Mouse (Mus musculus): Measurements from ENCODE around the gene Rest. TPM values are rescaled to one million over a fixed set of nuclear protein-coding genes. Genes with fewer than 3 reads are reported as not detected.

The Rest gene
- polyA plus RNA-seq, 1 experiment from 2014 or later = 12.3 TPM

DNA sequence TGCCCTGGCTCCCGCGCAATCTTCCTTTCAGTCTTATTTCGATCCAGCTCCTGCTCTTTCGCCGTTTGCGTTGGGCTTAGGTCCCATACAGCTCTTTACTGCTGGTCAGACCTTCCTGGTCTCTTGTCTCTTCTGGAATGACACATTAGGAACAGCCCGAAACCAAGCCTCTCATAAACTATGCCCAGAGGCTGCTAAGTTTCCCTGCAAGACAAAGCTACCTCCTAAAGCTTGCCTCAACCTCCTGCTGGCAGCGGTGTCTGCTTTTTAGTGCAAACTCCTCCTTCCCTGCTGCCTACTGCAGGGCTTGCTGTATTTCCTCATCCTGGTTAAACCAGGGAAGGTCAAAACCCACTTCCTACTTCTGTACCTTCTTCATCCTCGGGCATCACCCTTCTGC, 15.2 kb upstream of the Rest start:
- Histone ChIP-seq H3K36me3 (no peaks in the 10 kb centered on the region), H3K4me3 (no peak overlapping the region), H3K27me3 (replicated peaks) (no peaks in the 10 kb centered on the region), H3K9ac (no peak overlapping the region), H3K4me2 (no peak overlapping the region), H3K27ac (no peak overlapping the region), H3K4me1 (peaks cover 8% of the 10 kb centered on the region; the same call in 1 of the 2 replicates), H3K9me3 (replicated peaks) (no peaks in the 10 kb centered on the region)
- 54% methylated on average over 9 of the region's 9 CpGs for WGBS (ENCODE audit: insufficient replicate concordance)
- ATAC-seq = no peak

DNA sequence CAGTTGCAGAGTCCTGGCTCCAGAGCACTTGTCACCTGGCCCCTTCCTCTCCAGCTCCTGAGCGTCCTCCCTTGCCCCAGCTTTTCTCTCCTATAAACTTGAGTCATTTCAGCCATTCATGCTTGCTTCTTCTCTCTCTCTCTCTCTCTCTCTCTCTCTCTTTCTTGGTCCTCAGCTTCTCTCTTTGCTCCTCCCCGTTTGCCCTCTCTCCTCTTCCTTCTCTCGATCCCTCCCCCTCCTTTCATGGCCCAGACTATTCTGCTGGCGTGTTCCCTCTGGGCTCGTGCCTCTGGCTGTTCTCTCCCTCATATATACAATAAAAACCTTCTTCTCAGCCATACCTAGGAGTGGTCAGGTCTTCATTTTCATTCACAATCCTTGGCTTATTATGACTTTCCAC, 13.6 kb upstream of the Rest start:
- Histone ChIP-seq H3K4me2 (no peak overlapping the region), H3K27ac (no peak overlapping the region), H3K4me1 (no peaks in the 10 kb centered on the region), H3K36me3 (no peaks in the 10 kb centered on the region), H3K9ac (no peak overlapping the region), H3K9me3 (replicated peaks) (no peaks in the 10 kb centered on the region), H3K4me3 (no peak overlapping the region), H3K27me3 (replicated peaks) (no peaks in the 10 kb centered on the region)
- 33% methylated on average over 5 of the region's 5 CpGs for WGBS (ENCODE audit: insufficient replicate concordance)
- no peak for ATAC-seq

DNA sequence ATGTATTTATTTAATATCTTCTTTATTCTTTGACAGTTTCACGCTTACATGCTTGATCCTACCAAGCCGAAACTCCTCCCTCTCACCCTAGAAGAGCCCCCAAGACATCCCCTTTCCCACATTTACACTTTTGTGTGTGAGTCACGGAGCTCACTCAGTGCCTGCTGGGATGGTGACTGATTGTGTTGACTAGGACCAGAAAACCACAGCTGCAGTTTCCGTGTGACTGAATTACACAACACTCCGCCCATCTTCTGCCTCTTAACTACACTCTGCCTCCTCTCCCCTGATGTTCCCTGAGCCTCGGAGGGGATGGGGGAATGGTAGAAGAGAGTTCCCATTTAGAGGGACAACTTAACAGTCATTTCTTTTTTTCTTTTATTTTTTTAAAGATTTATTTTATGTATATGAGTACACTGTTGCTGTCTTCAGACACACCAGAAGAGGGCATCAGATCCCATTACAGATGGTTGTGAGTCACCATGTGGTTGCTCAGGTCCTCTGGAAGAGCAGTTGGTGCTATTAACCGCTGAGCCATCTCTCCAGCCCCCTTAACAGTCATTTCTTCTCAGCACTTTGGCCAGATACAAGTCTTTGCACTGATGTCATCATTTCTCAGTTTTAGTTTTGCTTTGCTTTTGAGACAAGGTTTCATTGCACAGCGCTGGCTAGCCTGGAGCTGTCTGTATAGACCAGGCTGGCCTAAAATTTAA, 13.0 kb upstream of the Rest start:
- 44% methylated on average over 8 of the region's 8 CpGs for WGBS (ENCODE audit: insufficient replicate concordance)

DNA sequence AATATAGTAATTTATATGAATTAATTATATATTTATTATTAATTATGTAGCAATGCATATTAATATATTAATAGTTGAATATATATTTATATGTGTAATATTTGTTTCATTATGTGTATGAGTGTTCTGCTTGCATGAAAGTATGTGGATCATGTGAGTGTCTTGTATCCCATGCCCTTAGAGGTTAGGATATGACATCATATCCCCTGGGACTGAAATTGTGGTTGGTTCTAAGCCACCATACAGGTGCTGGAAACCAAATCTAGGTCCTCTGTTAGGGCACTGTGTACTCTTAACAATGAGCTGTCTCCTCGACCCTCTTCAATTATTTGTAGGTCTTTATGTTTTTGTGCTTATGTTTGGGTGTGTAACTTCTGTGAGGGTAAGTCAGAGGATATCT, 12.1 kb upstream of the Rest start:
- Histone ChIP-seq H3K4me1 (no peaks in the 10 kb centered on the region), H3K36me3 (no peaks in the 10 kb centered on the region), H3K9me3 (replicated peaks) (no peaks in the 10 kb centered on the region), H3K4me2 (no peak overlapping the region), H3K9ac (no peak overlapping the region), H3K27ac (no peak overlapping the region), H3K4me3 (no peak overlapping the region), H3K27me3 (replicated peaks) (no peaks in the 10 kb centered on the region)
- no peak for ATAC-seq
- WGBS (ENCODE audit: insufficient replicate concordance) = 67% methylated on average over 1 of the region's 1 CpGs

More for the DNA sequence above, 13.0 kb upstream of the Rest start:
- ATAC-seq = no peak
- Histone ChIP-seq H3K27ac (no peak overlapping the region), H3K9me3 (replicated peaks) (no peaks in the 10 kb centered on the region), H3K4me3 (no peak overlapping the region), H3K4me2 (no peak overlapping the region), H3K9ac (no peak overlapping the region), H3K36me3 (no peaks in the 10 kb centered on the region), H3K27me3 (replicated peaks) (no peaks in the 10 kb centered on the region), H3K4me1 (no peaks in the 10 kb centered on the region)

DNA sequence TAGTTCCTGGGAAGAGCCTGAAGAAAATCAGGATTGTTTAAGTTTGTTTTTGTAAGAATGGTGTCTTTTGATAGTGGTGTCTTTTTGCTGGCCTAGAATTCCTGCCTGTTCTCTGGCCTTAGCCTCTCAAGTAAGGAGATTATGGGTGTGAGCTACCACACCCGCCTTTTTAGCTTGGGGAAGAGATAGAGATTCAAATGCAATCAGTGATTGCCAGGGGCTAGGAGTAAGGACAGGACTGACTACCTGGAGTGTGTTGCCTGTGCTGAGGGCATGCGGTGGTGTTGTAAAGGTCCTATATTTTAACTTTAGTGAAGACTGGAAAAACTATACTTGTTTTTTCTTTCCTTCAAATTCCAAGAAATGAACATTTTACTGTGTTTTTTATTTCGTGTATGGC, 10.9 kb upstream of the Rest start:
- no peak for ATAC-seq
- H3K36me3 ChIP-seq = no peaks in the 10 kb centered on the region
- H3K4me3 ChIP-seq = no peak overlapping the region
- H3K27me3 ChIP-seq (replicated peaks) = no peaks in the 10 kb centered on the region
- H3K27ac ChIP-seq = no peak overlapping the region
- H3K9me3 ChIP-seq (replicated peaks) = no peaks in the 10 kb centered on the region
- no peaks in the 10 kb centered on the region for H3K4me1 ChIP-seq
- H3K4me2 ChIP-seq = no peak overlapping the region
- WGBS (ENCODE audit: insufficient replicate concordance) = 55% methylated on average over 3 of the region's 3 CpGs
- no peak overlapping the region for H3K9ac ChIP-seq

DNA sequence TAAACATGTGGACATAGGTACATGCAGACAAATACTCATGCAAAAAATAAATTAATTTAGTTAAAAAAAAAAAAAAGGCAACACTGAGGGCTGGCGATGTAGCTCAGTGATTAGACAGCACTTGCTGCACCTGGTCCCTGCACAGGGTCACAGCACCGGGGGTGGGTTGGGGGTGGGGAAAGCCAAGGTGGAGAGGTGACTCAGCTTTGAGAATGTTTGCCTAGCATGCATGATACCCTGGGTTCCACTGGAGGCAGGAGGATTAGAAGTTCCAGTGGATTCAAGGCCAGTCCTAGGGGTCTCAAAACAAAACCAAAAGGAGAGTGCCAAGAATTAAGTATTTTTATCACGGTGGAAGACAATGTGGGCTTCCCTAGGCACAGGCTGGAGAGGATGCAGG, 7.7 kb upstream of the Rest start:
- Histone ChIP-seq H3K4me3 (no peak overlapping the region), H3K27me3 (replicated peaks) (no peaks in the 10 kb centered on the region), H3K4me1 (peaks cover 4% of the 10 kb centered on the region; the same call in 1 of the 2 replicates), H3K27ac (no peak overlapping the region), H3K9me3 (replicated peaks) (no peaks in the 10 kb centered on the region), H3K36me3 (no peaks in the 10 kb centered on the region), H3K9ac (no peak overlapping the region), H3K4me2 (no peak overlapping the region)
- WGBS (ENCODE audit: insufficient replicate concordance) = 70% methylated on average over 3 of the region's 3 CpGs
- no peak for ATAC-seq

DNA sequence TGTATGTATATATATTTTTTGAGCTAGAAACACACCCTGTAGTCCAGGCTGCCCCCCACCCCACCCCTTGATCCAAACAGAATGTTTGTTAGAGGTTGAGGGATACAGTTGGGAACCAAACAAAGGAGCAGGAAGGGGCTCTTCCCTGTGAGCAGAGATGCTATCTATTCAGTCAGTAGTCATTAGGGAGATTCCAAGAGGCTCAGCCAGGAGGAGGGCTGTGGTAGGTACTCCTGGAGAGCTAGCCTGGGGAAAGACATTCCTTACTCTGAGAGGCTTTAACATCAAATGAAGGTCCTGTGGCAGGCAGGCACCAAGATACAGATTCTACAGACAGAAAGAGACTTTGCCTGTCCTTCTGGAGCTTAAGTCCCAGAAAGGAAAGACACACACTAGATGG, 6.0 kb upstream of the Rest start:
- Histone ChIP-seq H3K4me2 (no peak overlapping the region), H3K4me3 (no peak overlapping the region), H3K4me1 (peaks cover 4% of the 10 kb centered on the region; the same call in 1 of the 2 replicates), H3K9me3 (replicated peaks) (no peaks in the 10 kb centered on the region), H3K27ac (no peak overlapping the region), H3K36me3 (no peaks in the 10 kb centered on the region), H3K27me3 (replicated peaks) (no peaks in the 10 kb centered on the region), H3K9ac (no peak overlapping the region)
- ATAC-seq = no peak

DNA sequence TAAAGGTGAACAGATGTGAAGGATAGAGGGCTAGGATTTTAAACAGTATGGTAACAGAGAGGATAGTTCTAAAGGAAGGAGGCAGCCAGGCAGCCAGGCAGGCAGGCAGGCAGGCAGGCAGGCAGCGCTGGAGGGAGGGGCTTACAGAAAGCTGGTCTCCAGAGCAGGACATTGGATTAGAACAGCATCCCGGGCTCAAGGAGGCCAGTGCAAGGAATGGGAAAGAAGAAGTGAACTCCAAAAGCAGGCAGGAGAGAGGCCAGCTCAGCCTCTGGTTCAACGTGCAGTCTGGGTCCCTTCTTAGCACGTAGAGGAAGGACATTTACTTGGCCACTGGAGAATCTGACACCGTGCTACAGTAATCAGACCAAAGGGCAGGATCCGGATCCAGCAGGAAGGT, 5.2 kb upstream of the Rest start:
- WGBS (ENCODE audit: insufficient replicate concordance) = 49% methylated on average over 6 of the region's 6 CpGs
- Histone ChIP-seq H3K4me2 (no peak overlapping the region), H3K9me3 (replicated peaks) (no peaks in the 10 kb centered on the region), H3K27ac (no peak overlapping the region), H3K27me3 (replicated peaks) (no peaks in the 10 kb centered on the region), H3K9ac (no peak overlapping the region), H3K4me3 (no peak overlapping the region), H3K4me1 (peaks cover 10% of the 10 kb centered on the region), H3K36me3 (no peaks in the 10 kb centered on the region)
- no peak for ATAC-seq

DNA sequence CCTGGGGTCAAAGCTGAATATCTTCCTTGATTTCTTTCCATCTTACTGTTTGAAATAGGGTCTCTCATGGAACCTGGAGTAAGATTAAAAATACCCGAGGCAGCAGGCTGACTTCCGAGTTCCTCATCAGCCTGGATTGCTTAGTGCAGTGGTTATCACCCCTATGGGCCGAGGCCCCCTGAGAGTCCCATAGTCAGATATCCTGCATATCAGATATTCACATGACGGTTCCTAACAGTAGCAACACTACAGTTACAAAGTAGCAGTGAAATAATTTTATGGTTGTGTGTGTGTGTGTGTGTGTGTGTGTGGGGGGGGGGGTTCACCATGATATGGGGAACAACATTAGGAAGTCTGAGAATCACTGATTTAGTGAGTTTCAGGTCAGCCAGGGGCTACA, 4.2 kb upstream of the Rest start:
- Histone ChIP-seq H3K4me1 (peaks cover 10% of the 10 kb centered on the region), H3K4me2 (no peak overlapping the region), H3K9me3 (replicated peaks) (no peaks in the 10 kb centered on the region), H3K27me3 (replicated peaks) (no peaks in the 10 kb centered on the region), H3K4me3 (no peak overlapping the region), H3K36me3 (no peaks in the 10 kb centered on the region), H3K27ac (no peak overlapping the region), H3K9ac (no peak overlapping the region)
- 39% methylated on average over 4 of the region's 4 CpGs for WGBS (ENCODE audit: insufficient replicate concordance)
- no peak for ATAC-seq

DNA sequence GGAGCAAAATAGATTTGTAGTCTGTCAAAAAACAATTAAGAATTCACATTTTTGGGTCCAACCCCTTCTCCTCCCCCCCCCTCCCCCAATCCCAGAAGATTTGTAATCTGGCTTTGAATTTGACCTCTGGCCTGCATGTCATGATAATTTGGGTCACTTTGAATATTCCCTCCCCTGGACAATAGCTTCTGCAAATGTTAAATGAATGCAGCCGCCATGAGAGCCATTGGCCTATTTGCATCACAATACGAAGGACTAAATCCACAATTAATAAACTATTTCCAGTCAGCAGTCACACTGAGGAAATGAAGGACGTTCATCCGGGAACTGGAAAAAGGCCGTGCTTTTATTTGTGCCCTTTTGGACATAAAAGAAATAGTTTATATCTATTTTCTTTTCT, 3.2 kb upstream of the Rest start:
- H3K27ac ChIP-seq = no peak overlapping the region
- H3K9ac ChIP-seq = no peak overlapping the region
- H3K9me3 ChIP-seq (replicated peaks) = no peaks in the 10 kb centered on the region
- H3K4me2 ChIP-seq = no peak overlapping the region
- H3K27me3 ChIP-seq (replicated peaks) = no peaks in the 10 kb centered on the region
- peaks cover 15% of the 10 kb centered on the region for H3K4me1 ChIP-seq
- H3K36me3 ChIP-seq = no peaks in the 10 kb centered on the region
- 87% methylated on average over 5 of the region's 5 CpGs for WGBS (ENCODE audit: insufficient replicate concordance)
- ATAC-seq = no peak
- no peak overlapping the region for H3K4me3 ChIP-seq

DNA sequence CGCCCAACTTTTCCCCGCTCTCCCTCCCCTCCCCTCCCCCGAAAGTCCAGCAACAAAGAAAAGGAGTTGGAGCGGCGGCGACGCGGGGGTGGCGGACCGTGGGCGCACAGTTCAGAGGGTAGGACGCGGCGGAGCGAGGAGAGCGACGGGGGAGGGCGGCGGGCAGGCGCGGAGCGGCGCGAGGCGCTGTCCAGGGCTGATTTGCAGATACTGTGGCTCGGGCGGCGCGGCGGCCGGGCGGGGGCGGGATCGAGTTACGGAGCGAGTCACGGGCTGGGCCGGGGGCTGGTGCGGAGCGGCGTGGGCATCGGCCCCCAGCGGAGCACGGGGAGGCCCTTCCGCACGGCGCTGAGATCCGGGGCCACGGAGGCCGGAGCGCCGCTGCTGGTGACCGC, 377 bp downstream of the Rest start:
- H3K9ac ChIP-seq = peak overlapping the region; percentile 96
- peaks cover 35% of the 10 kb centered on the region for H3K4me1 ChIP-seq
- H3K27ac ChIP-seq = peak overlapping the region; percentile 91
- ATAC-seq = peak; percentile 87
- under 1% methylated on average over 52 of the region's 53 CpGs for WGBS (ENCODE audit: insufficient replicate concordance)
- no peaks in the 10 kb centered on the region for H3K9me3 ChIP-seq (replicated peaks)
- H3K27me3 ChIP-seq (replicated peaks) = no peaks in the 10 kb centered on the region
- H3K4me2 ChIP-seq = peak overlapping the region; percentile 98
- H3K36me3 ChIP-seq = peaks cover 28% of the 10 kb centered on the region
- H3K4me3 ChIP-seq = peak overlapping the region; percentile 97

DNA sequence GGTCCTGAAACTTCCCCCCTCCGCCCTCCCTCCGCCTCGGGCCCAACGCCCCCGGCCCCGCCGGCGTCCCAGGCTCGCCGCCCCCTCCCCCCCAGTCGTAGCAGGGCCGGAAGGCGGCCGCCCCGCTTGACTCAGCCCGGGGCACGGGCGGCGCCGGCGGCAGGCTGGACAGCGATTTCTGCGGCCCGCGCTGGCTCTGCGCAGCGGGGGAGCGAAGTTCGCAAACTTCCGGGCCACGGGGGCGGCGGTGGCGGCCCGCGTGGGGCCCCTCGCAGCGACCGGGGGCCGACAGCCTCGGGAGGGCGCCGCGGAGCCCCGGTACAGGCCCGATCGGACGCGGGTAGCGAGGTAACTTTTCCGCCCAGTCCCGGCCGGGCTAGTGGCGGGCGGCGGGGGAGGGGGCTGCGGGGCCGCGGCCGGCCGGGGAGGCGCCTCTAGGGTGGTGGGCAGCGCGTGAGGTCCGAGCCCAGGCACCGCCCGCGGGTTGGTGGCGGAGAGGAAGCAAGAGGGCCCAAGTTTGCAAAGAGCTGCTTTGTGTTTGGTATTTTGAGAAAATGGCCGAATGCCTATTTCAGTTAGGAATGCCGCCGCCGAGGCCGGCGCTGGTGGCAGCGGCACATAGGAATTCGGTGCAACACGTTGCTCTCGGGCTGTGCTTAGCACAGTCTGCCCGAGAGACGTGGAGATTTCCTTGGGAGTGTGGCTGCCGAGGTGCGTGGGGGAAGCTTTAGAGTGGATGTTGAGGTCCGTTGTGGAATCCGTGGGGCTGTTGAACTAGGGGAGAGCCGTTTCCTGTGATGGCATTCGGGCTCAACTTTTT, 985 bp downstream of the Rest start:
- peaks cover 34% of the 10 kb centered on the region for H3K36me3 ChIP-seq
- H3K9ac ChIP-seq = peak overlapping the region; percentile 96
- peak overlapping the region; percentile 91 for H3K27ac ChIP-seq
- H3K27me3 ChIP-seq (replicated peaks) = no peaks in the 10 kb centered on the region
- no peaks in the 10 kb centered on the region for H3K9me3 ChIP-seq (replicated peaks)
- 1% methylated on average over 86 of the region's 87 CpGs for WGBS (ENCODE audit: insufficient replicate concordance)
- H3K4me3 ChIP-seq = peak overlapping the region; percentile 97
- peak; percentile 65 for ATAC-seq
- peaks cover 31% of the 10 kb centered on the region for H3K4me1 ChIP-seq
- peak overlapping the region; percentile 98 for H3K4me2 ChIP-seq

Data from liver, embryonic 12.5 days (tissue).